ENCODE assay signal across 21 mouse cellular contexts in genomic region chr7:110646611-110647407, GRCm38 (mm10). TPM values are rescaled to one million over a fixed set of nuclear protein-coding genes. Genes with fewer than 3 reads are reported as not detected.
A peak's percentile ranks its signal among the peaks of the same experiment; 100 is the strongest.
DNase-seq lines count a peak whose midpoint lies in the region; ATAC-seq and TF ChIP-seq lines count a peak whose summit lies in the region.
"Had no signal": no experiment of that assay in that cellular context is flagged by ENCODE, and none has a peak within 500 bp of the region (broad histone marks: within the 10 kb centered on the region; RNA-seq: fewer than 3 reads in every experiment).

No protein-coding gene starts in this region.

- H3K4me2 ChIP-seq in kidney, embryonic 15.5 days = no peak overlapping the region
- H3K4me2 ChIP-seq in forebrain, embryonic 16.5 days (ENCODE audit: low read length) = no peak overlapping the region
- H3K4me2 ChIP-seq: embryonic facial prominence, embryonic 15.5 days; forebrain, embryonic 15.5 days; hindbrain, embryonic 12.5 days had no signal

- no peak for DNase-seq in kidney, adult 2 months
- DNase-seq in lung, postnatal 10 days = peak; percentile 29
- DNase-seq in lung, postnatal 25 days (ENCODE audit: low spot score) = no peak
- DNase-seq in embryo, embryonic 9.5 days (ENCODE audit: extremely low spot score) = no peak
- DNase-seq in right cerebral cortex, postnatal 25 days = no peak
- DNase-seq: adrenal gland, postnatal 14 days; cerebellum, adult 2 months; cerebellum, postnatal 10 days; gastrocnemius, postnatal 25 days; heart, postnatal 10 days; heart, postnatal 4 days had no signal

- peak overlapping the region; percentile 41 for H3K4me3 ChIP-seq in kidney, adult 2 months (ENCODE audit: insufficient read depth, low read depth, low read length)
- H3K4me3 ChIP-seq in kidney, embryonic 15.5 days (replicated peaks) = no peak overlapping the region
- no peak overlapping the region for H3K4me3 ChIP-seq in small intestine, adult 2 months (ENCODE audit: low read depth, low read length)
- no peak overlapping the region for H3K4me3 ChIP-seq in forebrain, embryonic 16.5 days (replicated peaks; ENCODE audit: low read length)
- H3K4me3 ChIP-seq: embryonic facial prominence, embryonic 15.5 days; forebrain, embryonic 15.5 days; heart, embryonic 10.5 days; hindbrain, embryonic 12.5 days had no signal

- H3K4me1 ChIP-seq in kidney, adult 2 months (ENCODE audit: control insufficient read depth, insufficient read depth, low read length) = peaks cover 14% of the 10 kb centered on the region; the same call in 1 of the 2 replicates
- peaks cover 34% of the 10 kb centered on the region for H3K4me1 ChIP-seq in kidney, embryonic 15.5 days
- peaks cover 21% of the 10 kb centered on the region; the same call in 1 of the 2 replicates for H3K4me1 ChIP-seq in small intestine, adult 2 months (ENCODE audit: control insufficient read depth, insufficient read depth, insufficient read length, low read length)
- peaks cover 3% of the 10 kb centered on the region; the same call in 1 of the 2 replicates for H3K4me1 ChIP-seq in forebrain, embryonic 16.5 days (replicated peaks; ENCODE audit: control insufficient read depth, insufficient read depth, low read length)
- H3K4me1 ChIP-seq: embryonic facial prominence, embryonic 15.5 days; forebrain, embryonic 15.5 days; hindbrain, embryonic 12.5 days had no signal

- WGBS in kidney, adult 2 months = 82% methylated on average over 8 of the region's 8 CpGs
- 86% methylated on average over 8 of the region's 8 CpGs for WGBS in kidney, embryonic 15.5 days
- WGBS in small intestine, adult 2 months = 28% methylated on average over 8 of the region's 8 CpGs
- 91% methylated on average over 8 of the region's 8 CpGs for WGBS in forebrain, embryonic 16.5 days

- H3K27me3 ChIP-seq in kidney, adult 2 months (replicated peaks; ENCODE audit: control insufficient read depth, insufficient read depth, low read length) = no peaks in the 10 kb centered on the region
- H3K27me3 ChIP-seq in kidney, embryonic 15.5 days = no peaks in the 10 kb centered on the region
- H3K27me3 ChIP-seq in small intestine, adult 2 months (ENCODE audit: control insufficient read depth, insufficient read depth, low read length) = no peaks in the 10 kb centered on the region
- H3K27me3 ChIP-seq in forebrain, embryonic 16.5 days (replicated peaks; ENCODE audit: control insufficient read depth, insufficient read depth, low read length) = peaks cover 4% of the 10 kb centered on the region; the same call in 1 of the 2 replicates
- H3K27me3 ChIP-seq: embryonic facial prominence, embryonic 15.5 days; forebrain, embryonic 15.5 days; hindbrain, embryonic 12.5 days; Patski had no signal

- H3K9me3 ChIP-seq in kidney, embryonic 15.5 days (replicated peaks) = no peaks in the 10 kb centered on the region
- peaks cover 4% of the 10 kb centered on the region for H3K9me3 ChIP-seq in forebrain, embryonic 16.5 days (ENCODE audit: control insufficient read depth, low read length)
- H3K9me3 ChIP-seq: embryonic facial prominence, embryonic 15.5 days; forebrain, embryonic 15.5 days had no signal

- no peak for ATAC-seq in kidney, embryonic 15.5 days (replicated peaks; ENCODE audit: low FRiP score)
- no peak for ATAC-seq in forebrain, embryonic 16.5 days
- ATAC-seq: activated CD4-positive, CD25-positive, alpha-beta regulatory T cell, adult 4 months; forebrain, embryonic 15.5 days; hindbrain, embryonic 16.5 days; Patski had no signal

- no peak for TF ChIP-seq CTCF in kidney, adult 2 months (conservative IDR thresholded peaks at IDR 0.05; ENCODE audit: insufficient read depth, insufficient read length, low read depth, low read length)
- TF ChIP-seq CTCF in small intestine, adult 2 months (IDR thresholded peaks at IDR 0.05; ENCODE audit: extremely low read depth, insufficient read length, insufficient replicate concordance, low read depth, low read length) = no peak

- H3K36me3 ChIP-seq in kidney, adult 2 months (ENCODE audit: control insufficient read depth, insufficient read depth, low read length) = no peaks in the 10 kb centered on the region
- H3K36me3 ChIP-seq in kidney, embryonic 15.5 days = no peaks in the 10 kb centered on the region
- H3K36me3 ChIP-seq in small intestine, adult 2 months (ENCODE audit: control insufficient read depth, insufficient read depth, low read length) = no peaks in the 10 kb centered on the region
- H3K36me3 ChIP-seq in forebrain, embryonic 16.5 days (ENCODE audit: control insufficient read depth, insufficient read depth) = no peaks in the 10 kb centered on the region
- H3K36me3 ChIP-seq: embryonic facial prominence, embryonic 15.5 days; forebrain, embryonic 15.5 days; hindbrain, embryonic 12.5 days had no signal

- peak overlapping the region; percentile 82 for H3K27ac ChIP-seq in kidney, adult 2 months (ENCODE audit: insufficient read depth, low read depth, low read length)
- H3K27ac ChIP-seq in kidney, embryonic 15.5 days = no peak overlapping the region
- H3K27ac ChIP-seq in small intestine, adult 2 months (ENCODE audit: insufficient read depth, low read depth, low read length) = peak overlapping the region; percentile 96
- H3K27ac ChIP-seq in forebrain, embryonic 16.5 days (ENCODE audit: low read length) = no peak overlapping the region
- H3K27ac ChIP-seq: embryonic facial prominence, embryonic 15.5 days; forebrain, embryonic 15.5 days; heart, embryonic 10.5 days; hindbrain, embryonic 12.5 days had no signal

- H3K9ac ChIP-seq in kidney, embryonic 15.5 days = no peak overlapping the region
- no peak overlapping the region for H3K9ac ChIP-seq in forebrain, embryonic 16.5 days (replicated peaks; ENCODE audit: low read depth, low read length)
- H3K9ac ChIP-seq: embryonic facial prominence, embryonic 15.5 days; forebrain, embryonic 15.5 days; hindbrain, embryonic 12.5 days had no signal

- TF ChIP-seq POLR2A in kidney, adult 2 months (IDR thresholded peaks at IDR 0.05; ENCODE audit: low read depth, low read length) = no peak
- no peak for TF ChIP-seq POLR2A in small intestine, adult 2 months (IDR thresholded peaks at IDR 0.05; ENCODE audit: low read depth, low read length)

RNA-seq across cellular contexts. Expression of gene Adm, which starts 19.3 kb away (rescaled TPM):
- polyA plus RNA-seq in kidney, adult 2 months (2012; rRNA removed) = 12.0 and 13.2 TPM in 2 replicates
- 9.9 and 12.5 TPM in 2 replicates for polyA plus RNA-seq in kidney, embryonic 15.5 days (2015; fragmentation: Nextera tagmentation; extraction: Ambion mirVana)
- polyA plus RNA-seq in small intestine, adult 2 months (2012; rRNA removed) = 2.8 and 3.4 TPM in 2 replicates
- polyA plus RNA-seq in forebrain, embryonic 16.5 days (2015; fragmentation: Nextera tagmentation; extraction: Ambion mirVana) = 3.8 and 6.4 TPM in 2 replicates
- polyA plus RNA-seq: activated CD4-positive, CD25-positive, alpha-beta regulatory T cell, adult 4 months; Patski had no signal

RNA-seq across cellular contexts. Expression of gene Sbf2, which starts 32.1 kb away (rescaled TPM):
- 23.3 and 24.9 TPM in 2 replicates for polyA plus RNA-seq in kidney, adult 2 months (2012; rRNA removed)
- polyA plus RNA-seq in kidney, embryonic 15.5 days (2015; fragmentation: Nextera tagmentation; extraction: Ambion mirVana) = 38.5 and 38.9 TPM in 2 replicates
- polyA plus RNA-seq in small intestine, adult 2 months (2012; rRNA removed) = 5.4 and 13.7 TPM in 2 replicates
- 75.4 and 75.7 TPM in 2 replicates for polyA plus RNA-seq in forebrain, embryonic 16.5 days (2015; fragmentation: Nextera tagmentation; extraction: Ambion mirVana)

Comparison
In these comparisons a context has a peak if more than half of its experiments do, and no peak if none do; other contexts are left out.
1. H3K27ac ChIP-seq: peak in kidney, adult 2 months (single experiment) and small intestine, adult 2 months (single experiment); none in kidney, embryonic 15.5 days (single experiment) and forebrain, embryonic 16.5 days (single experiment).